25 mouse cellular contexts compared by ENCODE assay signal in the genomic region with DNA sequence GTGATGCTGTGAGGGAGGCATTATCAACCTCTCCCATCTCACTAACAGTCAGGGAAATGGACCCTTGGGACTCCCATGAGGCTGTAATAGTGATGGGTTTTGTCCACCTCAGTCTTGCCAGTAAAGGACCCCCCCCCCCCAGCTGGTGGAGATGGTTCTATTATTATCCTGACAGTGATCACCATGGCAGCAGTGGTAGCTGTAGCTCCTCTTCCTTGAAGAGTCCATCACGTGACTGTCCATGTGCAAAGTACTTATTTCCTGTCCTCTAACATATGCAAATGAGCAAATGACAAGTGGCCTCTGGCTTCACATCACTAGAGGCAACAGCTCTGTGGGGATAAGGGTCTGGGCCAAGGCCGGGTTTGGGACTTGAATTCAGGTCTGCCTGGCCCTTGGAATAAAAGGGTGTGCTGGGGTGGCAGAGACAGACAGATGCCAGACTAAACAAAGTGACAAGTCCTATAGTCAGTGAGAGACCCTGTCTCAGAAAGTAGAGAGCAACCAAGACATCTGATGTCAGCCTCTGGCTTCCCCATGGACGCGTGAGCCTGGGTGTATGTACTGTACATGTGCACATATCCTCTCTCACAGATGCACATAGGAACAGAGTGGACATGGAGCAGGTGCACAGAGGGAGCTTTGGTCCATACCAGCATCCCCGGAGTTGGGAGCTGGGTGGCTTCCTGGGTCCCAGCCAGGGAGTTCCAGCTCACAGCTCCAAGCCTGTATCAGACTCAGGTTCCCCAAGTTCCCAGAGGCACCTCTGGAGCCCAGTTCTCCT. TPM values are rescaled to one million over a fixed set of nuclear protein-coding genes. Genes with fewer than 3 reads are reported as not detected.
A peak's percentile ranks its signal among the peaks of the same experiment; 100 is the strongest.
DNase-seq lines count a peak whose midpoint lies in the region; ATAC-seq lines count a peak whose summit lies in the region.
"Had no signal": no experiment of that assay in that cellular context is flagged by ENCODE, and none has a peak within 500 bp of the region (broad histone marks: within the 10 kb centered on the region; RNA-seq: fewer than 3 reads in every experiment).

No protein-coding gene starts in this region.

- H3K9ac ChIP-seq in forebrain, embryonic 12.5 days: no peak overlapping the region
- no peak overlapping the region for H3K9ac ChIP-seq in midbrain, embryonic 14.5 days (replicated peaks; ENCODE audit: low read length)
- H3K9ac ChIP-seq in midbrain, embryonic 16.5 days (ENCODE audit: low read depth, low read length): no peak overlapping the region
- H3K9ac ChIP-seq in forebrain, embryonic 16.5 days (replicated peaks; ENCODE audit: low read depth, low read length): no peak overlapping the region
- H3K9ac ChIP-seq: heart, embryonic 12.5 days; limb, embryonic 15.5 days had no signal

- H3K27ac ChIP-seq in forebrain, embryonic 12.5 days: peak overlapping the region; percentile 67
- H3K27ac ChIP-seq in forebrain, embryonic 10.5 days: no peak overlapping the region
- 0 out of 2 replicates have a peak overlapping the region, but pooled peaks have one; percentile 37 for H3K27ac ChIP-seq in midbrain, embryonic 14.5 days (replicated peaks; ENCODE audit: low read depth, low read length)
- no peak overlapping the region for H3K27ac ChIP-seq in midbrain, embryonic 16.5 days (ENCODE audit: low read length)
- H3K27ac ChIP-seq in forebrain, embryonic 16.5 days (ENCODE audit: low read length): peak overlapping the region; percentile 89
- H3K27ac ChIP-seq: limb, embryonic 15.5 days; stomach, postnatal 0 days had no signal

- H3K9me3 ChIP-seq in forebrain, embryonic 12.5 days: peaks cover 7% of the 10 kb centered on the region; the same call in 1 of the 2 replicates
- peaks cover 9% of the 10 kb centered on the region for H3K9me3 ChIP-seq in forebrain, embryonic 10.5 days
- no peaks in the 10 kb centered on the region for H3K9me3 ChIP-seq in midbrain, embryonic 14.5 days (ENCODE audit: control insufficient read depth, low read length)
- no peaks in the 10 kb centered on the region for H3K9me3 ChIP-seq in midbrain, embryonic 16.5 days (replicated peaks; ENCODE audit: control insufficient read depth, low read length, poor library complexity, severe bottlenecking)
- H3K9me3 ChIP-seq in forebrain, embryonic 16.5 days (ENCODE audit: control insufficient read depth, low read length): 0 out of 2 replicates have a peak, but pooled peaks cover 3% of the 10 kb centered on the region

- WGBS in forebrain, embryonic 12.5 days: 74% methylated on average over 5 of the region's 5 CpGs
- WGBS in forebrain, embryonic 10.5 days: 87% methylated on average over 5 of the region's 5 CpGs
- WGBS in midbrain, embryonic 14.5 days: 69% methylated on average over 5 of the region's 5 CpGs
- 68% methylated on average over 5 of the region's 5 CpGs for WGBS in midbrain, embryonic 16.5 days
- WGBS in forebrain, embryonic 16.5 days: 58% methylated on average over 5 of the region's 5 CpGs

- peaks cover 15% of the 10 kb centered on the region for H3K4me1 ChIP-seq in forebrain, embryonic 12.5 days
- H3K4me1 ChIP-seq in forebrain, embryonic 10.5 days: 0 out of 2 replicates have a peak, but pooled peaks cover 3% of the 10 kb centered on the region
- H3K4me1 ChIP-seq in midbrain, embryonic 14.5 days (ENCODE audit: control insufficient read depth, insufficient read depth, low read length): no peaks in the 10 kb centered on the region
- peaks cover 4% of the 10 kb centered on the region; the same call in 1 of the 2 replicates for H3K4me1 ChIP-seq in midbrain, embryonic 16.5 days (ENCODE audit: control insufficient read depth, insufficient read depth, low read length)
- peaks cover 22% of the 10 kb centered on the region for H3K4me1 ChIP-seq in forebrain, embryonic 16.5 days (replicated peaks; ENCODE audit: control insufficient read depth, insufficient read depth, low read length)
- H3K4me1 ChIP-seq: heart, embryonic 12.5 days; limb, embryonic 15.5 days had no signal

- H3K27me3 ChIP-seq in forebrain, embryonic 12.5 days: no peaks in the 10 kb centered on the region
- H3K27me3 ChIP-seq in forebrain, embryonic 10.5 days (ENCODE audit: poor library complexity, severe bottlenecking): no peaks in the 10 kb centered on the region
- H3K27me3 ChIP-seq in midbrain, embryonic 14.5 days (ENCODE audit: control insufficient read depth, insufficient read depth, low read length): no peaks in the 10 kb centered on the region
- H3K27me3 ChIP-seq in midbrain, embryonic 16.5 days (ENCODE audit: control insufficient read depth, insufficient read depth, low read depth, low read length): no peaks in the 10 kb centered on the region
- H3K27me3 ChIP-seq in forebrain, embryonic 16.5 days (replicated peaks; ENCODE audit: control insufficient read depth, insufficient read depth, low read length): no peaks in the 10 kb centered on the region
- H3K27me3 ChIP-seq: heart, embryonic 12.5 days; limb, embryonic 15.5 days had no signal

- H3K4me2 ChIP-seq in forebrain, embryonic 12.5 days: no peak overlapping the region
- no peak overlapping the region for H3K4me2 ChIP-seq in midbrain, embryonic 14.5 days (ENCODE audit: low read length)
- no peak overlapping the region for H3K4me2 ChIP-seq in midbrain, embryonic 16.5 days (ENCODE audit: low read length)
- no peak overlapping the region for H3K4me2 ChIP-seq in forebrain, embryonic 16.5 days (ENCODE audit: low read length)
- H3K4me2 ChIP-seq: heart, embryonic 12.5 days; limb, embryonic 15.5 days had no signal

- no peak for DNase-seq in forebrain, embryonic 10.5 days (ENCODE audit: extremely low spot score, low spot score)
- DNase-seq in midbrain, embryonic 14.5 days: no peak
- no peak for DNase-seq in cerebellum, adult 11-12 months
- DNase-seq in liver: no peak
- DNase-seq: cerebellum, adult 8-10 months; heart, postnatal 14 days; kidney, adult 8-10 months; kidney, postnatal 14 days; lung, postnatal 10 days; right cerebral cortex, postnatal 4 days had no signal

- ATAC-seq in forebrain, embryonic 12.5 days (ENCODE audit: low FRiP score): no peak
- no peak for ATAC-seq in midbrain, embryonic 14.5 days (ENCODE audit: low FRiP score, low TSS enrichment)
- ATAC-seq in midbrain, embryonic 16.5 days: no peak
- ATAC-seq in forebrain, embryonic 16.5 days: peak; percentile 49
- no peak for ATAC-seq in erythroid progenitor cell, adult 5-6 weeks (replicated peaks; ENCODE audit: low FRiP score, poor library complexity, severe bottlenecking)
- ATAC-seq: CD4-positive, CD25-positive, alpha-beta regulatory T cell, adult 4 months; inflammation-experienced regulatory T-cells, adult 6 months had no signal

- no peak overlapping the region for H3K4me3 ChIP-seq in forebrain, embryonic 12.5 days (replicated peaks)
- no peak overlapping the region for H3K4me3 ChIP-seq in forebrain, embryonic 10.5 days
- H3K4me3 ChIP-seq in midbrain, embryonic 14.5 days (replicated peaks; ENCODE audit: low read depth, low read length): no peak overlapping the region
- no peak overlapping the region for H3K4me3 ChIP-seq in midbrain, embryonic 16.5 days (ENCODE audit: low read depth, low read length)
- no peak overlapping the region for H3K4me3 ChIP-seq in forebrain, embryonic 16.5 days (replicated peaks; ENCODE audit: low read length)
- H3K4me3 ChIP-seq: heart, embryonic 12.5 days; limb, embryonic 15.5 days had no signal

- H3K36me3 ChIP-seq in forebrain, embryonic 12.5 days (replicated peaks): no peaks in the 10 kb centered on the region
- H3K36me3 ChIP-seq in forebrain, embryonic 10.5 days (replicated peaks): no peaks in the 10 kb centered on the region
- no peaks in the 10 kb centered on the region for H3K36me3 ChIP-seq in midbrain, embryonic 14.5 days (ENCODE audit: control insufficient read depth, insufficient read depth, low read length)
- H3K36me3 ChIP-seq in midbrain, embryonic 16.5 days (ENCODE audit: control insufficient read depth, insufficient read depth, low read length): no peaks in the 10 kb centered on the region
- no peaks in the 10 kb centered on the region for H3K36me3 ChIP-seq in forebrain, embryonic 16.5 days (ENCODE audit: control insufficient read depth, insufficient read depth)
- H3K36me3 ChIP-seq: heart, embryonic 12.5 days; limb, embryonic 15.5 days had no signal

RNA-seq across cellular contexts. Expression of gene Matn1, which starts 55.8 kb away (rescaled TPM):
- 0.22 and 0.26 TPM in 2 replicates for polyA plus RNA-seq in forebrain, embryonic 12.5 days (2016; fragmentation: Nextera tagmentation; extraction: Ambion mirVana)
- polyA plus RNA-seq in forebrain, embryonic 10.5 days (2016; fragmentation: Nextera tagmentation; extraction: Ambion mirVana): not detected in 2 replicates
- not detected in 2 replicates for polyA plus RNA-seq in midbrain, embryonic 14.5 days (2014; fragmentation: Nextera tagmentation; extraction: Ambion mirVana)
- 0.29 TPM in 1 of 2 replicates, not detected in the other for polyA plus RNA-seq in midbrain, embryonic 16.5 days (2015; fragmentation: Nextera tagmentation; extraction: Ambion mirVana)
- 3.3 TPM in 1 of 2 replicates, not detected in the other for polyA plus RNA-seq in forebrain, embryonic 16.5 days (2015; fragmentation: Nextera tagmentation; extraction: Ambion mirVana)
- total RNA-seq in erythroid progenitor cell, adult 5-6 weeks (2015; ENCODE audit: low replicate concordance): not detected in 2 replicates
- not detected in 2 replicates for total RNA-seq in erythroid progenitor cell, adult 5-6 weeks (2017; ENCODE audit: low replicate concordance)
- total RNA-seq: adrenal gland, postnatal 4 days; gastrocnemius, adult 8-10 months; granulocyte monocyte progenitor cell, adult 5-6 weeks; heart, postnatal 14 days; megakaryocyte, adult 5-6 weeks; MEL had no signal
- polyA plus RNA-seq: CD4-positive, CD25-positive, alpha-beta regulatory T cell, adult 4 months; inflammation-experienced regulatory T-cells, adult 6 months; neural tube, embryonic 14.5 days had no signal

Comparison
In these comparisons a context has a peak if more than half of its experiments do, and no peak if none do; other contexts are left out.
1. H3K27ac ChIP-seq: peak in forebrain, embryonic 12.5 days (single experiment), midbrain, embryonic 14.5 days (single experiment) and forebrain, embryonic 16.5 days (single experiment); none in forebrain, embryonic 10.5 days (single experiment) and midbrain, embryonic 16.5 days (single experiment).